Mouse (Mus musculus) cerebellum, postnatal 14 days (tissue): ENCODE results near the gene Prrt3.
A peak's percentile ranks its signal among the peaks of the same experiment; 100 is the strongest.

ENCODE experiments used
- DNase-seq, 2 experiments: peaks; one replicate each; pipeline ENCODE4 v3.0.0; 2021; ENCODE audit warnings: mixed read lengths in 2 of 2

The Prrt3 gene

DNA sequence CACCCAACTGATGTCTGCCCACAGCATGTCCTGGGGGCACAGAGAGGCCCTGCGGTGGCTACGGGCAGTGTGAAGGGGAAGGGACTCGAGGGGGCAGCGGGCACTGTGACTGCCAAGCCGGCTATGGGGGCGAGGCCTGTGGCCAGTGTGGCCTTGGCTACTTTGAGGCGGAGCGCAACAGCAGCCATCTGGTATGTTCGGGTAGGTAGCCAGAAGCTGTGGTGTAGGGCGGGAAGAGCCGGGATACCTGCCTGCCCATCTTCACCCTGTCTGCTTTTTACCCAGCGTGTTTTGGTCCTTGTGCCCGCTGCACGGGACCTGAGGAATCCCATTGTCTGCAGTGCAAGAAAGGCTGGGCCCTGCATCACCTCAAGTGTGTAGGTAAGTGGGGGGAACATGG lies 12.3 kb downstream of the Prrt3 start:
- no peak for DNase-seq

DNA sequence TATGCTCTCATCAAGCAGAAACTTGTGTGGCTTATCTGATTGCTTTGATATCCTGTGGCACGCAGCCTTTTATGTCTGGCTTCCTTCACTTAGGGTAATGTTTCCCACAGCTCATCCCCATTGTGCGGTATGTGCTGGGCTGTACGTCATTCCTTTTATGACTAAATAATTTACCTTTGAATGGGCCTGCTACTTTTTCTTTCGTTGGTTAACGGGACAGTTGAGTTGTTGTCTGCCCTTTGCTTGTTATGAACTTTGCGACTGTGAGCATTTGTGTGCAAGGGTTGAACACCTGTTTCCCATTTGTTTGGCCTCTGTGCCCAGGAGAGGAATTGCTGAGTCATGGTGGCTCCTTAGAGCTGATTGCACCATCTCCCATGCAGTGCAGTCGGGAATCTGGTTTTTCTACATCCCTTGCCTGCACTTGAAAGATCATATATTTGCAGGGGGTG lies 14.6 kb downstream of the Prrt3 start:
- DNase-seq = no peak

DNA sequence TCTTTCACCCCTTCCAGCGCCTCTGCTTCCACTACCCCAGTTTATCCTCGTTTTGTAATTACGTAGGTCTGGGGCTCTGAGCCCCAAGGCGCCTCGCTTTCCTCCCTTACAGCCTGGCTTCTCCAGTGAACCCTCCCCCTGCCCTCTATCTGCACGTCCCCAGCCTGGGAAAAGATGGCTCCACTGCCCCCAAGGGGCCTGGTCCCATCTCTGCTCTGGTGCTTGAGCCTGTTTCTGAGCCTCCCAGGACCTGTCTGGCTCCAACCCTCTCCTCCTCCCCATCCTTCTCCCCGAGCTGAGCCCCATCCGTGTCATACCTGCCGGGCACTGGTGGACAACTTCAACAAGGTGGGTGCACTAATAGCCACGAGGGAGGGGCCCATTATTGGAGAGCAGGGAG lies 18.0 kb downstream of the Prrt3 start:
- DNase-seq = peak; percentile 56 to 65

DNA sequence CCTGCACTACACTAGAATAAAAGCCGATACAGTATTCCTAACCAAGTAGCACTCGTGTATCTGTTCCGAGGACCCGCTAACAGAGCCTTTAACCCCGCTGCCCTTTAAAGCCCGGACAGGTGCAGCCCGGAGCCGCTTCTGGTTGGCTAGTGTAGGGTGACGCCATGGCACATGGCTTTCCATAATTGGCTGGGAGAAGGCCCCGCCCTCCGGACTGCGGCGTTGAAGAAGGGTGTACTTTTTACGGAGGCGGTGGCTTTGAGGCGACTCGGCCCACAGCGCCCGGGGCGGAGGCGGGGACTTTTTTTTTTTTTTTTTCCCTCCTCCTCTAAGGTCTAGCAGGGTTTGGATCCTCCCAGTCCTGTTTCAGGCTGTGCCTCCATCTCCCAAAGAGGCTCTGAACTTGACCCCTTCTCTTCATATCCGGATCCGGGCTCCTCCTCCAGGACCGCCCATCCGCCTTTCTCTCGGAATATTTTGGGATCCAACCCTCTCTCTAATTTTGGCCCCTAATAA lies 18.6 kb downstream of the Prrt3 start, which contains the start of gene Creld1:
Gene Creld1 (plus strand): TSS at position 198 of the 516 bp plus-strand sequence.
- peak; percentile 95 to 96 for DNase-seq

DNA sequence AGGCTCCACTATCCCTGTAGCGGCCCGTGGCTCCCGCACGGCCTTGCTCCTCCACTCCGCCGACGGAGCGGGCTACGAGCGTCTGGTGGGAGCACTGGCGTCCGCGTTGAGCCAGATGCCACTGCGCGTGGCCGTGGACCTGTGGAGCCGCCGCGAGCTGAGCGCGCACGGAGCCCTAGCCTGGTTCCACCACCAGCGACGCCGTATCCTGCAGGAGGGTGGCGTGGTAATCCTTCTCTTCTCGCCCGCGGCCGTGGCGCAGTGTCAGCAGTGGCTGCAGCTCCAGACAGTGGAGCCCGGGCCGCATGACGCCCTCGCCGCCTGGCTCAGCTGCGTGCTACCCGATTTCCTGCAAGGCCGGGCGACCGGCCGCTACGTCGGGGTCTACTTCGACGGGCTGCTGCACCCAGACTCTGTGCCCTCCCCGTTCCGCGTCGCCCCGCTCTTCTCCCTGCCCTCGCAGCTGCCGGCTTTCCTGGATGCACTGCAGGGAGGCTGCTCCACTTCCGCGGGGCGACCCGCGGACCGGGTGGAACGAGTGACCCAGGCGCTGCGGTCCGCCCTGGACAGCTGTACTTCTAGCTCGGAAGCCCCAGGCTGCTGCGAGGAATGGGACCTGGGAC lies 19.1 kb downstream of the Prrt3 start:
- DNase-seq = peak; percentile 69 to 75

DNA sequence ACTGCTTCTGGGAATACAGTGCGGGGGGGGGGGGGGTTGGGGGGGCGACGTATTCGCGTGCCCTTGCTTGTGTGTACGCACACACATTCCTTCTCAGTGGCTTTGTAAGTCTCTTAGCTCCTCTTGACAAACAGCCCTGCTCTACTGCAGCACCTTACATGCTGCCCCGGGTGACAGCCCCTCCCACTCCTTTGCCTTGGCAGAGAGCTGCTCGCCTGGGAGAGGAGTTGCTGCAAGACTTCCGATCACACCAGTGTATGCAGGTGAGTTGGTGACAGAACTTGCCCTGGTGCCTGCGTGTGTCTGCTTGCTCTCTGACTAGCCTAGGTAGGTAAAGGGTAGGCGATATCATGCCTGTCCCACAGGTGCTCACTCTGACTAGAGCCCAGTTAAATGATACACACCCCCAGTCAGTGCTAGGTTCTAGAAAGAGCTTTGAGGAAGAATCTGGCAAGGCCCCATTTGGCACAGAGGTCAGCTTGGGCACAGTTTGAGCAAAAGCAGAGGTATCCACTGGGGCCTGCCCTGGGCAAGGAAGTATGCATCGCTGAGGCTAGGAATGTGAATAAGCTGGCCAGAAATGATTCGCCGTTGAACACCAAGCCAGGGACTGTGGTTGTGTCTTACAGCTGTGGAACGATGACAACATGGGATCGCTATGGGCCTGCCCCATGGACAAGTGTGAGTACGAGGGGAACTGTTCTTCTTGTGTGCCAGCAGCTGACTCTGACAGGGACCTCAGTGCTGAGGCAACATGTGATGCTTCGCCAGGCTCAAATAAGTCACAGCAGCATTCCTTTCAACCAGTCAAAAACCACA lies 21.0 kb downstream of the Prrt3 start:
- no peak for DNase-seq

DNA sequence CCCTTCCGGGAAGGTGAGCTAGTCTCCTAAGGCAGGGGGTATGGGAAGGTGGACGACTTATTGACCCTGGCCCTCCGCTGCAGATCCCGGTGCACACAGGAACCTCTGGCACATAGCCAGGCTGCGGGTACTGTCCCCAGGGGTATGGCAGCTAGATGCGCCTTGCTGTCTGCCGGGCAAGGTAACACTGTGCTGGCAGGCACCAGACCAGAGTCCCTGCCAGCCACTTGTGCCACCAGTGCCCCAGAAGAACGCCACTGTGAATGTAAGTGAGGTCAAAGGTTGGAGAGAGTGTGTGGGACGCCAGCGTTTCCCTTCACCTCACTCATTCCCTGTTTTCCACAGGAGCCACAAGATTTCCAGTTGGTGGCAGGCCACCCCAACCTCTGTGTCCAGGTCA lies 22.8 kb downstream of the Prrt3 start:
- DNase-seq = no peak

DNA sequence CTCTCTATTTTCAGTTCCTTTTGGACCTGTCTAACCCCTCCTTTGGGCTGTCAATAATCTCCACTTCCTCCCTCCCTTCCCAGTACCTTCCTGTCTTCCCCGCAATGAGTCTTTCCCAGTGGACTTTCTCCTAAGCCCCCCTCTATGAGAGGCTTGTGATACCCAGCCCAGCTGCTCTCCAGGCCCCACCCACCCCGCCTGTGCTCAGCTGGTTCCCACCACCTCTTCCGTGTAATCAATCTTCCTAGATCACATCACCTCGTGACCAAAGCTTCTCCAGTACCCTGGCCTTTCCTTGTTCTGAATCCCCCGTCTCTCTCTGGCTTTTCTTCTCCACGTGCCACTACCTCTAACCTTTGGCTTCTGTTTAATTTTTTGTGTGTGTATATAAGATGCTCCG lies 24.4 kb downstream of the Prrt3 start:
- no peak for DNase-seq

DNA sequence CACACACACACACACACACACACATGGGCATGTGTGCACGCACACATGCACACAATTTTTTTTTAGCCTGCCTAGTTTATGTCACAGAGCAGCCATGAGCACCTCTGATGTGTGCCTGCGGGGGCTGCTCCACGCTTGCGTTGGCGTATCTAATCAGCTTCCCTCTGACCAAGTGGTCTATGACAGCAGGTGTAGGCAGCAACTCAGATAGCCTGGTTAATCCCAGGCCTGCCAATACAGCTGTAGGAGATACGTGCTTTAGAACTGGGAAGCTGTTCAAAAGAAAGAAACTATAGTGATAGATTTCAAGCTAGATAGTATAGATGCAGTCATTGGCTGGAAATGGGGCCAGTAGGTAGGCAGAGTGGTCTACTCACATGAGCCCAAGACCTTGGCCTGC lies 28.0 kb downstream of the Prrt3 start:
- no peak for DNase-seq

DNA sequence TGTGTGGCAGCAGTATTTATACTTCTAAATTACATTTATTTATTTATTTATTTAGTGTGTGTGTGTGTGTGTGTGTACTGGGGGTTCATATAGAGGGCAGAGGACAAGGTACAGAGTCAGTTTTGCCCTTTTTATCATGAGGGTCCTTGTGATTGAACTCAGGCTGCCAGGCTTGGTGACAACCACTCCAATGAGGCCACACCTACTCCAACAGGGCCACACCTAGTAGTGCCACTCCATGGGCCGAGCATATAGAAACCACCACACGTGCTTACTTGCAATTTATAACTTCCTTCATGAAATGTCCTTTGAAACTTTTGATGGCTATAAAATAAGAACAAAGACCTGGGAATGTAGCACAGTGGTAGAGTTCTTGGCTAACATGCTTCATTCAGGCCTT lies 28.5 kb downstream of the Prrt3 start:
- no peak for DNase-seq

DNA sequence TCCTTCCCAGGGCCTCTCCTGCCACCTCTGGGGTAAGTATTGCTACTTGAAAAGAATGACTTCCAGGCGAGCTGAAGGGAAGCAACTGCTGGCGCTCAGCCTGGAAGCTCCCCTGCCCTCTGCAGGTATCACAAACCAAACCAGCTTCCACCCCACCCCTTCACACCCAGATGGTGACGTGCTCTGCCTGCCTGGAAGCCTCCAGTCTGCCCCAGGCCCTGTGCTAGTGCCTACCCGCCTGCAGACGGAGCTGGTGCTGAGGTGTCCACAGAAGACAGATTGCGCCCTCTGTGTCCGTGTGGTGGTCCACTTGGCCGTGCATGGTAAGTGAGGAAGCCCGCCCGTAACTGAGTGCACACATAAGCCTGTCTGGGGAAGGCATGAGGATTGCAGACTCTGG lies 29.7 kb downstream of the Prrt3 start:
- no peak for DNase-seq

DNA sequence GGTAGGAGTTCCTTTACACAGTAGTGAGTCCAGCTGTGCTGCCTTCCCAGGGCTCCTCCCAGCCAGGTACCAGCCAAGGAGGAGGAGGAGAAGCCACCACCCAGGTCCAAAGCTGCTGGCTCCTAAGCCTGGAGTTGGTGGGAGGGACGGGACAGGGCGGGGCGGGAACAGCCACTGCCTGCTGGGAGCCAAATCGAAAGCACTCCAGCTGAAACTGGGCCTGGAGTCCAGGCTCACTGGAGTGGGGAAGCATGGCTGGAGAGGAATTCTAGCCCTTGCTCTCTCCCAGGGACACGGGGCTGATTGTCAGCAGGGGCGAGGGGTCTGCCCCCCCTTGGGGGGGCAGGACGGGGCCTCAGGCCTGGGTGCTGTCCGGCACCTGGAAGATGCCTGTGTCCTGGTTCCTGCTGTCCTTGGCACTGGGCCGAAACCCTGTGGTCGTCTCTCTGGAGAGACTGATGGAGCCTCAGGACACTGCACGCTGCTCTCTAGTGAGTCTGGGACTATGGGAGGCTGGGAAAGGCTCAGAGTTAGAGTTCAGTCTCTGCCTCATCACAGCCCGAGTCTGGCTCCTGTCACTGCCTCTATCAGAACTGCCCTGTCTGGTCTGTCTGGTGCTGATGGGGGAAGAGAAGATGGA lies 30.3 kb downstream of the Prrt3 start, which contains the start of gene Il17rc:
Gene Il17rc (plus strand): TSS at position 131 of the 640 bp plus-strand sequence.
- DNase-seq = no peak

DNA sequence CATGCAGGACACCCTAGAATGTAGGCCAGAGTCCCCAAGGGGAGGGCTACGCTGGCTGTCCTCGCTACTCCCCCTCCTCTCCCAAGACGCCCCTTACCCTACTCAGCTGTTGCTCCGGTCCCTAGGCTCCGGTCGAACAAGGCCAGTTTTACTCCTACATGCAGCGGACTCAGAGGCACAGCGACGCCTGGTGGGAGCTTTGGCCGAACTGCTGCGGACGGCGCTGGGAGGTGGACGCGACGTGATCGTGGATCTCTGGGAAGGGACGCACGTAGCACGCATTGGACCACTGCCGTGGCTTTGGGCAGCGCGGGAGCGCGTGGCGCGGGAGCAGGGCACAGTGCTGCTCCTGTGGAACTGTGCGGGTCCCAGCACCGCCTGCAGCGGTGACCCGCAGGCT lies 32.3 kb downstream of the Prrt3 start:
- peak; percentile 86 to 93 for DNase-seq

DNA sequence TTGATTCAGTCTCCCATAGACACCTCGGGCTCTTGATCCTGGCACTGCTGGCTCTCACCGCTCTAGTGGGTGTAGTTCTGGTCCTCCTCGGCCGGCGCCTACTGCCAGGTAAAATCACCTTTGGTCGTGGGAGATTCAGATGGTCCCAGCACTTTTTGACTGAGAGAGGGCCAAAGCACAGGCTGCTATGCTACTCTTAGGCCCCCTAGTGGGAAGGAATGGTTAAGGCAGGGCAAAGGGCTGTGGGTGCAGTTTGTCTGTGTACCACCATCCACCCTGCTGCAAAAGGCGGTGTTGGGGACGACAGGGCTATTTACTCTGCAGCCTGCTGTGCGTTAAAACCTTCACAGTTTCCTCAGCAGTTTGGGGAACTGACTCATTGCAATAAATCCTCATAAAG lies 32.7 kb downstream of the Prrt3 start:
- peak; percentile 77 to 87 for DNase-seq

DNA sequence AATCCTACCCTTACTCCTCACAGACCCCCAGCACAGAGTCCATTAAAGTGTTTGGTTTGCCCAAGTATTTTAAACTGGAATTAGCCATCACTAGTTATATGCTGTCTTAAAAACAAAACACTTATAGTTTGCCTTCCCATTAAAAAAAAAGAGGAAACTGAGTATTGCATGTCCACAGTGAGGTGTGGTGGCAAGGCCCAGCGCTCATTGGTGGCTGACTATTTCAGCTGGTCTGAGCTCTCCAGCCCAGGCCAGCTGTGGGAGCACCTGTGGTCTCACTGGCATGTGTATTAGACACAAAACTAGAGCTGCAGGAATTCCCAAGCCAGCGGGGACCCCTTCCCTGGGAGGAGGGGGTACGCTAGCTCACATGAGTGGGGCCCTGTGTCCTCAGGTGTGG lies 33.2 kb downstream of the Prrt3 start:
- DNase-seq = no peak

DNA sequence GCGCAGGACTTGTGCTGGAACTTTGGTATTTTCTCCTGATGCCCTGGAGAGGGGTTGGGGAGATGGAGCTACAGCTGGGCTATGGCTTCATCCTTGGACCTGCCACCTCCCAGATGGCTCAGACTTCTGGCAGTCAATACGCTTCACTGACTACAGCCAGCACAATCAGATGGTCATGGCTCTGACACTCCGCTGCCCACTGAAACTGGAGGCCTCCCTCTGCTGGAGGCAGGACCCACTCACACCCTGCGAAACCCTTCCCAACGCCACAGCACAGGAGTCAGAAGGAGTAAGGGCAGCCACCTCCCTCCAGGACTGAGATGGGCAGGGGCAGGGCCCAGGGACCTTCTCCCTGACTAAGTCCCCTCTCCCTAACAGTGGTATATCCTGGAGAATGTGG lies 36.1 kb downstream of the Prrt3 start:
- DNase-seq = peak; percentile 65 to 75

DNA sequence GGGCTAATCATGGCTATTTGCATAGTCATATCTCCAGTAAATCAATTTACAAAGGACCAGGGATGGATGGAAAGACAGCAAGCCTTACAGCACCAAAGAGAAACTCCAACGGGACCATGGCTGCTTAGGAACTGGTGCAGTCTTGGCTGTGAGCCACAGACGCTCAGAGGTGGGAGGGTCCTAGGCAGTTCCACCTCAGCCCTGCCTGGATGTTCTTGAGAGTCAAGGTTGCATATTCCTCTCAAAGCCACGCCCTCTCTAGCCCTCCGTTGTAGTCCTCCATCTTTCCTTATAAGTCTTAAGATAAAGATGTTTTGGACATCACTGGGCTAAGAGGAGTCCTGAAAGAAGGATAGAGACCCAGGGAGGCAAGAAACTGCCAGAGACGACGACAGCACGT lies 37.7 kb downstream of the Prrt3 start:
- no peak for DNase-seq

DNA sequence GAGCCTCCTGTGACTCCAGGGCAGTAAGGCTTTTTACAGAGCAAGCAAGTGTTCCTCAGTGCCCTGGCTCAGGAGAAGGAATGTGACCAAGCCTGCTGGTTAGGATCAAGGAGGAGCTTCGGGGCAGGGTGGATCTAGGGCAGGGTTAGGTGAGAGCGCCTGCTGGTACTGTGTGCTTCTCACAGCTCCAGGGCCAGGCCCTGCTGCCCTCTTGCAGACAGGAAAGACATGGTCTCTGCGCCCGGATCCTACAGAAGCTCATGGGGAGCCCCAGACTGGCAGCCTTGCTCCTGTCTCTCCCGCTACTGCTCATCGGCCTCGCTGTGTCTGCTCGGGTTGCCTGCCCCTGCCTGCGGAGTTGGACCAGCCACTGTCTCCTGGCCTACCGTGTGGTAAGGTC lies 43.1 kb downstream of the Prrt3 start:
- peak; percentile 53 to 56 for DNase-seq

DNA sequence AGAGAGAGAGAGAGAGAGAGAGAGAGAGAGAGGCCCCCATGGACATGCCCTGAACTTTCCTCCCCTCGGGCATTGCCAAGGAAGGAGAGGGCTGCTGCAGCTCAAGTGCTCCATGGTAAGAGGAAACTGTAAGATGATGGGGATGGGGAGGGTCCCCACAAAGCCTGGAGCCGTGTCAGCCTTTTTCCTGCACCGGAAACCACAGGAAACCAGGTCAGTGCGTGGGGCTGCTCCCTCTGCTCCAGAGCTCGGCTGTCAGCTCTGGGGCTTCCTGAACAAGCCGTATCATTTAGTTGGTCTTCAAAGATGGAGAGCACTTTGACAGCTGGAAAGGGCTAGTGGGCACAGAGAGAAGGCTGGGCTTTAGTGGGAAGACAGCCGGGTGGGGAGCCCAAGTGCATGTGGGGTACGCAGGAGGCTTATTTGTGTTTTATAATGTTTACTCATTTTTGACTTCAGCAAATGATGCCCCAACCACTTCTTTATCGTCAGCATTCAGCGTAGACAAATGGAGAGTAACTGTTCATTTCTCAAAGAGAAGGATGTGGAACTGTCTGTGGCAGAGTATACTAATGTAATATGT lies 43.7 kb downstream of the Prrt3 start, which contains the start of gene Il17re:
Gene Il17re (plus strand): TSS at position 533 of the 583 bp plus-strand sequence.
- DNase-seq = no peak

DNA sequence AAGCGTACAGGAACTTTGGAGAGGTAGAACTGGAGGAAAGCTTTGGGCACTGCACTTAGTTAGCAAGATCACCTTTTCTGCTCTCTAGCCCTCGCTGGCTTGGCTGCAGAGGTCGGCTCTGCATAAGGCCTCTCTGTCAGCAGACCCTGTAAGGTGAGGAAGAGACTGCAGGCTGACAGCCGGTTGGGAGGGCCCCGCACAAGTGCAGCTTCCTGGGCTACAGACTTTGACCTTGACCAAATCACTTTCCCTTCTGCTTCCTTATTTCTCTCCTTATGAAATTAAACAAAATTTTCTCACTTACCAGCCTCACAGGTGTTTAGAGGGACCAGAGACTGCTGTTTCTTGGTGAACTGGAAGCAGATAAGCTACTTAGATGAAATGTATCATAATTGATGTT lies 46.7 kb downstream of the Prrt3 start:
- no peak for DNase-seq

DNA sequence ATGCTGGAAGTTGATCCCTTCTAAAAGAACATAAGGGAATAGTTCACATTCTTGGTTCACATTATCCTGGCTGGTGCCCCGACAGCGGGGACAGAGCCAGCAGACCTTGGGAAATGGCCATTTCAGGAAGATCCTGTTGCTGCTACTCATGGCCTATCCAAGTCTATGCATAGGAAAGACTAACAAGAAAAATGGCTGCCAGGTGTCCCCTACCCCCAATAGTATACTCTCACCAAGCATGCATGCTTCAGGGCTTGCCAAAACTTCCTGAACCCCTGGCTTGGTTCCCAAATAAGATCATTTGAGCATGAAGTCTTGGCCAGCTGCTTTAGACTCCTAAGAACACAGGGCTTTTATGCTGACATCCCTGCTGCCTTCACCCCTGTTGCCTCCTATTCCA lies 49.9 kb downstream of the Prrt3 start:
- peak; percentile 37 to 69 for DNase-seq

DNA sequence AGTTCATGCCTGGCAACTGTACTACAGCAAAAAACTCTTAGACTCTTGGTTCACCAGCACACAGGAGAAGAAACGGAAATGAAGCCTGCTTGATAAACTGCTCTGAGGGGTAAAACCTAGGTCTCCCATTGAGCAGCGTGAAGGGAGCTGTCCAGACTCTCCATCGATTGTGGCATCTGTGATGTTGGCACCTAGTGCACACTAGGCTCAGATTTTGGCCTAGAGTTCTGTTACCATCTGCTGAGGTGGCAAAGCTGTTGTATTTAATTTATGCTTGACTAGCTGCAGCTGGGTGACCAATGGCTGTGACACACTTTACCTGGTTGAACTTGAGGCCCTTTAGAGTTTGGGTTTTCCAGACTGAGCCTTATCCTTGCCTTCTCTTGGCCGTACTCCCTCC lies 54.1 kb downstream of the Prrt3 start:
- peak; percentile 61 to 71 for DNase-seq
